ENCODE assay signal across 8 mouse cellular contexts in the genomic region with DNA sequence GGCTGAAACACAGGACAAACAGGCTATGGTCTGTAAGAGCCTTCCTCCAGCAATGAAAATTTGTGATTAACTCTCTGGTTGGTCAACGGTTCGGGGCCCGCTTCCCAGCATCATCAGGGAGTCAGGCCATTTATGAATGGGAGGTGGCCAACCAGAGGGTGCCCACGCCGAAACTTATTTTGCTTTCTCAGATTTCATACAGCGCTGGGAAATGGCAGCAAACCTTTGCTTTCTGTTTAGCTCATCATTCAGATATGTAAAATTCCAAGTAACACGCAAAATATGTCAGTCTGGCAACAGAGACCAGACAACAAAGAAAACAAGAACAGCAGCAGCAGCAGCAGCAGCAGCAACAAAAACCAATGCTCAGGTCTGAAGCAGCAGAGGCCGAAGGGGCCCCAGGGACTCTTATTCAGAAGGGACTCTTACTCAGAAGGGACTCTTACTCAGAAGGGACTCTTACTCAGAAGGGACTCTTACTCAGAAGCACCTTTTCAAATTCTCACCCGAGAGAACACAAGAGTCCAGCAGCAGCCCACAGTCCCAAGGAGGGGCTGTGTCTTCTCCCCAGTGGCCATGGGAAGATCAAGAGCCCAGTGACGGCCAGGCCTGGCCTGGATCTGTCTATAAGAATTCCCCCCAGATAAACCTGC.
DNase-seq lines count a peak whose midpoint lies in the region; ATAC-seq and TF ChIP-seq lines count a peak whose summit lies in the region.
"Had no signal": no experiment of that assay in that cellular context is flagged by ENCODE, and none has a peak within 500 bp of the region (broad histone marks: within the 10 kb centered on the region; RNA-seq: fewer than 3 reads in every experiment).

No protein-coding gene starts in this region.

- TF ChIP-seq CTCF in hindbrain, postnatal 0 days (IDR thresholded peaks at IDR 0.05; ENCODE audit: low read depth) = no peak

- in situ Hi-C loops in ES-E14 (cut with MboI; ENCODE audit: low sequenced_read_pairs in 2 of 2, unreplicated experiment in 2 of 2) = no loop called here

- H3K27me3 ChIP-seq in hindbrain, embryonic 10.5 days (ENCODE audit: insufficient read depth, poor library complexity, severe bottlenecking) = no peaks in the 10 kb centered on the region
- H3K27me3 ChIP-seq in hindbrain, postnatal 0 days (ENCODE audit: insufficient read depth, low read length) = no peaks in the 10 kb centered on the region
- H3K27me3 ChIP-seq in intestine, embryonic 16.5 days (replicated peaks; ENCODE audit: control insufficient read depth, insufficient read depth, low read length) = no peaks in the 10 kb centered on the region
- no peaks in the 10 kb centered on the region for H3K27me3 ChIP-seq in liver, embryonic 12.5 days (replicated peaks)

- no peaks in the 10 kb centered on the region for H3K9me3 ChIP-seq in hindbrain, embryonic 10.5 days
- no peaks in the 10 kb centered on the region for H3K9me3 ChIP-seq in hindbrain, postnatal 0 days (ENCODE audit: low read length)
- H3K9me3 ChIP-seq in ES-E14 (ENCODE audit: control insufficient read depth, insufficient read depth, low read depth, low read length) = no peaks in the 10 kb centered on the region
- no peaks in the 10 kb centered on the region for H3K9me3 ChIP-seq in intestine, embryonic 16.5 days (ENCODE audit: control insufficient read depth, low read length)
- H3K9me3 ChIP-seq in liver, embryonic 12.5 days (replicated peaks) = no peaks in the 10 kb centered on the region

- WGBS in hindbrain, embryonic 10.5 days = 63% methylated on average over 10 of the region's 10 CpGs
- WGBS in hindbrain, postnatal 0 days = 65% methylated on average over 10 of the region's 10 CpGs
- WGBS in intestine, embryonic 16.5 days = 72% methylated on average over 10 of the region's 10 CpGs
- 71% methylated on average over 10 of the region's 10 CpGs for WGBS in liver, embryonic 12.5 days (ENCODE audit: insufficient replicate concordance)

- peak overlapping the region; percentile 16 for H3K27ac ChIP-seq in hindbrain, embryonic 10.5 days
- H3K27ac ChIP-seq in hindbrain, postnatal 0 days = no peak overlapping the region
- H3K27ac ChIP-seq in ES-E14 (ENCODE audit: insufficient read depth, low read depth, low read length, poor library complexity, severe bottlenecking) = no peak overlapping the region
- H3K27ac ChIP-seq in intestine, embryonic 16.5 days (ENCODE audit: low read length) = 0 out of 2 replicates have a peak overlapping the region, but pooled peaks have one; percentile 3
- H3K27ac ChIP-seq in liver, embryonic 12.5 days = no peak overlapping the region

- H3K4me1 ChIP-seq in hindbrain, embryonic 10.5 days (replicated peaks) = peaks cover 40% of the 10 kb centered on the region
- H3K4me1 ChIP-seq in hindbrain, postnatal 0 days (ENCODE audit: insufficient read depth, low read length) = no peaks in the 10 kb centered on the region; the same call in 1 of the 2 replicates
- H3K4me1 ChIP-seq in ES-E14 (ENCODE audit: control insufficient read depth in 2 of 2, insufficient read depth in 2 of 2, low read length in 2 of 2, poor library complexity in 1 of 2) = 0 out of 4 replicates have a peak, but pooled peaks cover 0 to 3% of the 10 kb centered on the region in 2 experiments
- H3K4me1 ChIP-seq in intestine, embryonic 16.5 days (ENCODE audit: control insufficient read depth, insufficient read depth, low read length) = peaks cover 16% of the 10 kb centered on the region
- 0 out of 2 replicates have a peak, but pooled peaks cover 4% of the 10 kb centered on the region for H3K4me1 ChIP-seq in liver, embryonic 12.5 days

- H3K9ac ChIP-seq in hindbrain, postnatal 0 days (replicated peaks; ENCODE audit: low read length) = no peak overlapping the region
- H3K9ac ChIP-seq in ES-E14 (ENCODE audit: insufficient read depth, low read depth, low read length, poor library complexity, severe bottlenecking) = no peak overlapping the region
- no peak overlapping the region for H3K9ac ChIP-seq in intestine, embryonic 16.5 days (ENCODE audit: low read depth, low read length)
- H3K9ac ChIP-seq in liver, embryonic 12.5 days = no peak overlapping the region

- no peaks in the 10 kb centered on the region for H3K36me3 ChIP-seq in hindbrain, embryonic 10.5 days
- no peaks in the 10 kb centered on the region for H3K36me3 ChIP-seq in hindbrain, postnatal 0 days (ENCODE audit: insufficient read depth, low read length)
- no peaks in the 10 kb centered on the region for H3K36me3 ChIP-seq in ES-E14 (ENCODE audit: control insufficient read depth, insufficient read depth, low read length, poor library complexity, severe bottlenecking)
- H3K36me3 ChIP-seq in intestine, embryonic 16.5 days (ENCODE audit: control insufficient read depth, insufficient read depth, low read length) = no peaks in the 10 kb centered on the region
- H3K36me3 ChIP-seq in liver, embryonic 12.5 days = no peaks in the 10 kb centered on the region

- no peak overlapping the region for H3K4me3 ChIP-seq in hindbrain, embryonic 10.5 days
- no peak overlapping the region for H3K4me3 ChIP-seq in hindbrain, postnatal 0 days (ENCODE audit: low read length)
- no peak overlapping the region for H3K4me3 ChIP-seq in ES-E14 (ENCODE audit: insufficient read depth in 1 of 2, low read depth in 1 of 2, low read length in 2 of 2, poor library complexity in 1 of 2, severe bottlenecking in 1 of 2)
- H3K4me3 ChIP-seq in intestine, embryonic 16.5 days (ENCODE audit: low read length) = no peak overlapping the region
- H3K4me3 ChIP-seq in liver, embryonic 12.5 days = no peak overlapping the region

- no peak overlapping the region for H3K4me2 ChIP-seq in hindbrain, postnatal 0 days (ENCODE audit: low read depth, low read length)
- H3K4me2 ChIP-seq in intestine, embryonic 16.5 days (ENCODE audit: low read depth, low read length) = no peak overlapping the region
- no peak overlapping the region for H3K4me2 ChIP-seq in liver, embryonic 12.5 days

- ATAC-seq in hindbrain, postnatal 0 days = no peak
- 0 out of 2 replicates have a peak, but pooled peaks have one; percentile 32 for ATAC-seq in intestine, embryonic 16.5 days
- ATAC-seq in liver, embryonic 12.5 days = no peak
- ATAC-seq: hindbrain, embryonic 16.5 days had no signal

- no peak for DNase-seq in hindbrain, embryonic 10.5 days (ENCODE audit: low spot score)
- DNase-seq in hindbrain, postnatal 0 days (ENCODE audit: low spot score) = no peak
- DNase-seq in 3T3-L1 (ENCODE audit: low read depth, low spot score) (peak; percentile 72), ES-E14 (ENCODE audit: low read depth, low spot score) (peak; percentile 4)
- DNase-seq in frontal cortex, postnatal 36 days (ENCODE audit: low spot score in 2 of 2) = no peak

TF ChIP-seq in ES-E14, 5 proteins besides CTCF, POLR2A, EP300 and RAD21:
- TF ChIP-seq HCFC1 (IDR thresholded peaks at IDR 0.05; ENCODE audit: borderline replicate concordance, insufficient read depth, low read length) (no peak), MAFK (IDR thresholded peaks at IDR 0.05; ENCODE audit: insufficient read depth, low read depth, low read length) (no peak), ZC3H11A (IDR thresholded peaks at IDR 0.05; ENCODE audit: borderline replicate concordance, low read depth, low read length) (no peak), ZNF384 (IDR thresholded peaks at IDR 0.05; ENCODE audit: low read depth, low read length) (no peak)
TF ChIP-seq in ES-E14: peak in this region for 0.

Comparison
In these comparisons a context has a peak if more than half of its experiments do, and no peak if none do; other contexts are left out.
1. H3K27ac ChIP-seq: peak in hindbrain, embryonic 10.5 days (single experiment) and intestine, embryonic 16.5 days (single experiment); none in hindbrain, postnatal 0 days (single experiment), ES-E14 (single experiment) and liver, embryonic 12.5 days (single experiment).
2. DNase-seq: peak in 3T3-L1 (single experiment) and ES-E14 (single experiment); none in hindbrain, embryonic 10.5 days (single experiment), hindbrain, postnatal 0 days (single experiment) and frontal cortex, postnatal 36 days (0 of 2).